Mouse (Mus musculus) liver, embryonic 16.5 days (tissue): Measurements from ENCODE around the gene Sinhcaf. TPM values are rescaled to one million over a fixed set of nuclear protein-coding genes. Genes with fewer than 3 reads are reported as not detected.

Experiments used
- ATAC-seq: fragments of 200-750 bp; cut with Nextera tagmentation; 2 replicates; pipeline ENCODE4 v1.8.0; 2017; ENCODE audit warnings: low read depth, mild to moderate bottlenecking, moderate number of reproducible peaks, moderate library complexity
- H3K27ac ChIP-seq: fragments of 300-500 bp; sonication (generic); 2 replicates; pipeline ENCODE4 v1.5.1; 2014; ENCODE audit warnings: mild to moderate bottlenecking, low read length
- H3K27me3 ChIP-seq: fragments of 300-500 bp; sonication (generic); 2 replicates; pipeline ENCODE4 v1.6.1; 2014; ENCODE audit warnings: low read depth, low read length, mixed read lengths; ENCODE audit not compliant: control insufficient read depth, insufficient read depth
- H3K36me3 ChIP-seq: fragments of 300-500 bp; sonication (generic); 2 replicates; pipeline ENCODE4 v1.6.1; 2014; ENCODE audit warnings: mild to moderate bottlenecking; ENCODE audit not compliant: control insufficient read depth, insufficient read depth
- H3K4me1 ChIP-seq: fragments of 300-500 bp; sonication (generic); 2 replicates; pipeline ENCODE4 v1.6.1; 2014; ENCODE audit warnings: low read depth, low read length, mixed read lengths; ENCODE audit not compliant: control insufficient read depth
- H3K4me2 ChIP-seq: fragments of 300-500 bp; sonication (generic); 2 replicates; pipeline ENCODE4 v1.6.1; 2014; ENCODE audit warnings: low read depth, low read length, mixed read lengths
- H3K4me3 ChIP-seq: fragments of 300-500 bp; sonication (generic); 2 replicates; pipeline ENCODE4 v1.5.1; 2014; ENCODE audit warnings: low read depth, mild to moderate bottlenecking, low read length
- H3K9ac ChIP-seq: fragments of 300-500 bp; sonication (generic); 2 replicates; pipeline ENCODE4 v1.6.1; 2014; ENCODE audit warnings: low read depth, low read length
- H3K9me3 ChIP-seq: fragments of 300-500 bp; sonication (generic); replicated peaks from 2 replicates; pipeline ENCODE4 v1.6.1; 2016; ENCODE audit warnings: low read length; ENCODE audit not compliant: control insufficient read depth
- WGBS: fragments of 180-500 bp; shearing (Covaris S2); extraction: QIAGEN DNeasy Blood & Tissue Kit; methylation state at CpG from one replicate; pipeline ENCODE4 v1.1.7; 2014; ENCODE audit not compliant: insufficient replicate concordance; 5-methylcytosine and 5-hydroxymethylcytosine counted together
- polyA plus RNA-seq: library from polyadenylated mRNA; unstranded; fragments of >200 nt; fragmentation: Nextera tagmentation; extraction: Ambion mirVana; gene quantifications from 2 replicates; pipeline ENCODE4 v1.2.1, GENCODE M21; 2015

Gene Sinhcaf
- polyA plus RNA-seq, 1 experiment from 2014 or later: 11.8 TPM

DNA sequence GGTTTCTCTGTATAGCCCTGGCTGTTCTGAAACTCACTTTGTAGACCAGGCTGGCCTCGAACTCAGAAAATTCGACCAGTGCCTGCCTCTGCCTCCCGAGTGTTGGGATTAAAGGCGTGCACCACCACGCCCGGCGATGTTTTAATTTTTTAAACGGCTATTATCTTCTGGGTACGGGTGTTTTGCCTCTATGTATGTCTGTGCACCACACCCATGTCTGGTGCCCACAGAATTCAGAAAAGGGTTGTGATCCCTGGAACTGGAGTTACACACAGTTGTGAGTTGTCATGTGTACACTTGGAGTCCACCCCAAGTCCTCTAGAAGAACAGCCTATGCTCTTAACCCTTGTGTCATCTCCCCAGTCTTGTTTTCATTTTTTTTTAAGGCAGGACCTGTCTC is 39.3 kb downstream of the Sinhcaf start:
- no peak overlapping the region for H3K9ac ChIP-seq
- H3K27ac ChIP-seq: no peak overlapping the region
- H3K4me1 ChIP-seq: no peaks in the 10 kb centered on the region
- no peak overlapping the region for H3K4me2 ChIP-seq
- WGBS: 44% methylated on average over 9 of the region's 9 CpGs
- H3K4me3 ChIP-seq: no peak overlapping the region
- ATAC-seq: no peak
- no peaks in the 10 kb centered on the region for H3K27me3 ChIP-seq
- H3K9me3 ChIP-seq: no peaks in the 10 kb centered on the region
- no peaks in the 10 kb centered on the region for H3K36me3 ChIP-seq

DNA sequence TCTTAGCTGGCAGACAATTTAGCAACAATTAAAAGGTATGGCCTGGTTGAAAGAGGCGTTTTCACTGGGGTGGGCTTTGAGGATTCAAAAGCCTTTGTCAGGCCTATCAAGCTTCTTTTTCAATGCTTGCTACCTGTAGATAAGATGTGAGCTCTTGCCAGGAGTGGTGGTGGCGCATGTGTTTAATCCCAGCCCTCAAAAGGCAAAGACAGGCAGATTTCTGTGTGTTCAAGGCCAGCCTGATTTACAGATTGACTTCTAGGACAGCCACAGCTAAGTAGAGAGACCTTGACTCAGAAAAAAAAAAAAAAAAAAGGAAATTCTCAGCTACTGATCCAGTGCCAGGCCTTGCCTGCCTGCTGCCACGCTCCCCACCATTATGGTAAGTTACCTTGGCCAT is 43.5 kb downstream of the Sinhcaf start:
- 43% methylated on average over 3 of the region's 3 CpGs for WGBS
- Histone ChIP-seq H3K4me3 (no peak overlapping the region), H3K4me2 (no peak overlapping the region), H3K9ac (no peak overlapping the region), H3K36me3 (no peaks in the 10 kb centered on the region), H3K4me1 (no peaks in the 10 kb centered on the region), H3K9me3 (no peaks in the 10 kb centered on the region), H3K27ac (no peak overlapping the region), H3K27me3 (no peaks in the 10 kb centered on the region)
- ATAC-seq: no peak

DNA sequence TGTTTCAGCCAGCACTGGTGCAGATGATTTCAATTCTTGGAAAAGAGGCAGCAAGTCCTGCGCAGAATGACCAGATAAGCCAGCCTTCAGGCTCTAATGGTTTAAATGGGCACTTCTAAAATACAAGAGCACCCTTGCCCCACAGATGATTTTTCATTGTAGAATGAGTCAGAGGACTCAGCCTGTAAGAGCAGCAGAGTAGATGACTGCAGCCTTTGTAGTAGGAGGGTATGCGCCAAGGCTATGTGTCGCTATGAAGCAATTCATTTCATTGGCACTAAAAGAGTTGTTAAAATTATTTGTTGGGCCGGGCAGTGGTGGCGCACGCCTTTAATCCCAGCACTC is 49.8 kb downstream of the Sinhcaf start:
- H3K27ac ChIP-seq: peak overlapping the region; percentile 81
- peak overlapping the region; percentile 78 for H3K9ac ChIP-seq
- whole genome bisulfite sequencing: 47% methylated on average over 6 of the region's 6 CpGs
- H3K4me1 ChIP-seq: peaks cover 14% of the 10 kb centered on the region
- peak; percentile 9; the same call in 1 of the 2 replicates for ATAC-seq
- H3K27me3 ChIP-seq: no peaks in the 10 kb centered on the region
- H3K36me3 ChIP-seq: no peaks in the 10 kb centered on the region
- H3K9me3 ChIP-seq: no peaks in the 10 kb centered on the region
- peak overlapping the region; percentile 92 for H3K4me2 ChIP-seq
- peak overlapping the region; percentile 83 for H3K4me3 ChIP-seq

DNA sequence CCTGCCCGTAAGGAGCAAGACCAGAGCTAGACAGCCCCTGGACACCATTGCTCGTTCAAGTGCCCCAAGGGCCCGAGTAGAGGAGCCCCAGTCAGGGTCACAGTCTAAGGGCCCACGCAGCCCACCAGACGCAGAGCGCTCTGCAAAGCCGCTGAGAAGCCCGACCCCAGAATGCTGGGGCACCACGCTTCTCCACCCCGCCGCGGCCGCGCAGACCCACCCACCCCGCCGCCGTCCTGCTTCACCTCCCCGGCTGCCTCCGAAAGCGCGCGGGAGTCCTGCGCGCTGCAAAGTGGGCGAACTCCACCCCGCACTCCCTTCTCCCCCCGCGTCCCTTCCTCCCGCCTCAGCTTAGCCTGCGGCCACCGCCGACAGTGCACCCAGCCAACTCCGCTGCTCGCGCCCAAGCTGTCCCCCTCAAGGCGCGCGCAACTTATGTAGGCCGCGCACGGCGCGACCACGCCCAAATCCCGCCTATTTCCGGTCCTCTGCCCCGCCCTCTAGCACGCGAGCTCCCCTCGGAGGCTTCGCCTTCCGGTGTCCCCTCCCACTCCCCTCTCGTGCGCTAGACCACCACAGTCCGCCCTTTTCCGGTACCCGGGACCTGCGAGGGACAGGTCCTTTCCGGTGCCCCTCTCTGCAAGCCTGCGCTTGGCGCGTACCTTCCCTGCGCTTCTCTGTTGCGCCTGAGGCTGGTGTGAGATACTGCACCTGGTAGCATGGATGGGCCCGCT is 50.3 kb downstream of the Sinhcaf start, which contains the start of gene Caprin2:
TSS of gene Caprin2 (minus strand) at position 465 of the 734 bp plus-strand sequence.
- H3K36me3 ChIP-seq: no peaks in the 10 kb centered on the region
- ATAC-seq: peak; percentile 98
- H3K9me3 ChIP-seq: no peaks in the 10 kb centered on the region
- peaks cover 14% of the 10 kb centered on the region for H3K4me1 ChIP-seq
- peak within 1 kb of the TSS; percentile 92 for H3K4me2 ChIP-seq
- H3K4me3 ChIP-seq: peak within 1 kb of the TSS; percentile 83
- H3K27ac ChIP-seq: peak within 1 kb of the TSS; percentile 81
- under 1% methylated on average over 63 of the region's 65 CpGs for WGBS
- H3K27me3 ChIP-seq: no peaks in the 10 kb centered on the region
- H3K9ac ChIP-seq: peak within 1 kb of the TSS; percentile 78

DNA sequence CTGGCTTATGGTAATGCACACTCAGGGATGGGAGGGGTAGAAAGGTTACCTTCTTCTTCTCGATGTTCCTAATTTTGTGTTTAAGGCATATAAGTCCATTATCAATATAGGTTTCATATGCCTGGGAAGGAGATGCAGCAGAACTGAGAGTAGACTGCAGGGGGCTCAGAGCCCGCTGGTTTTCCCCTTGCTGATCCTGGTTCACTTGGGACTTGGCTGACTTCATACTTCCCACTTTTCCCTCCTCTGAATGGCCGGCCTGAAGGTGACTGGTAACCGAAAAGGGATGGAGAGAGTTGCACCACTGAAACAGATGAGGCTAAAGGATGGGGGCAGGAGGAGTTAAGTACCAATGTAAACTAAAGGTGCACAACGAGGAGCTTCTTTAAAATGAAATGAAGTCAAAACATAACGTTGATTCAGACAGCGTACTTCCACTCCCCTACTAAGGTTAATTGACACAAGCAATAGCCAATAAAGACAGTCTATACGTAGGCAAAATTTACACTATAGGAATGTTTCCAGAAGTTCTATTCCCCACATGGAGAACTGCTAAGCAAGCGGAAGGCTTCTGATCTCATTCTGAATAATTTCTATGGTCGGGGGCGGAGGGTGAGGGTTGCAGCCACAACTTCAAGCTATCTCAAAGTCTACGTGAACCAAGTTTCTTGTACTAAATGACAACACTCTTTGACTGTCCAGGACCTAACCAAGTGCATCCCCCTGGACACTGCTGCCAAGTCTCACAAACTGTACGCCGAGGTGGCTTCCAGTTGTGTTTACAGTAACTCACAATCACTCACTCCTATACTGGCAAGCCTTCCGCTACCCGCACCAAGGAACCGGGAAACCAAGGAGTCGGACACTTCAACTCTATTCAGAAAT is 51.1 kb downstream of the Sinhcaf start:
- Histone ChIP-seq H3K4me3 (peak overlapping the region; percentile 83), H3K9ac (peak overlapping the region; percentile 78), H3K4me2 (peak overlapping the region; percentile 92), H3K36me3 (no peaks in the 10 kb centered on the region), H3K27ac (no peak overlapping the region; the same call in 1 of the 2 replicates), H3K4me1 (peaks cover 14% of the 10 kb centered on the region), H3K9me3 (no peaks in the 10 kb centered on the region), H3K27me3 (no peaks in the 10 kb centered on the region)
- 8% methylated on average over 18 of the region's 18 CpGs for WGBS
- no peak for ATAC-seq

DNA sequence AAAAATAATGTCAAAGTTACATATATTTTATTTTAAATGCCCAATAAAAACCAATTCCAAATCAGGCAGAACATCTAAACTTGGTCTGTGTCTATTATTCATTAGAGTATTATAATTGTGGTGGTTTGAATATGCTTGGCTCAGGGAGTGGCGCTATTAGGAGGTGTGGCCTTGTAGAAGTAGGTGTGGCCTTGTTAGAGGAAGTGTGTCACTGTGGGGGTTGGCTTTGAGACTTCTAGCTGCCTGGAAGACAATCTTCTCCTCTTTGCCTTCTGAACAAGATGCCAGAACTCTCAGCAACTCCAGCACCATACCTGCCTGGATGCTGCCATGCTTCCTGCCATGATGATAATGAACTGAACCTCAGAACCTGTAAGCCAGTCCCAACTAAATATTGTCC is 72.4 kb downstream of the Sinhcaf start:
- H3K27ac ChIP-seq: no peak overlapping the region
- ATAC-seq: no peak
- no peak overlapping the region for H3K9ac ChIP-seq
- H3K9me3 ChIP-seq: no peaks in the 10 kb centered on the region
- no peaks in the 10 kb centered on the region for H3K4me1 ChIP-seq
- no peak overlapping the region for H3K4me2 ChIP-seq
- H3K36me3 ChIP-seq: no peaks in the 10 kb centered on the region
- no peak overlapping the region for H3K4me3 ChIP-seq
- WGBS: 73% methylated on average over 1 of the region's 1 CpGs
- no peaks in the 10 kb centered on the region for H3K27me3 ChIP-seq

Other genes starting within 250 kb of the Sinhcaf start
- 6.0 and 7.1 TPM in 2 replicates for gene Ipo8, start 115.0 kb downstream of the Sinhcaf start, polyA plus RNA-seq
- 3.9 and 4.1 TPM in 2 replicates for gene Caprin2, start 50.2 kb downstream of the Sinhcaf start, polyA plus RNA-seq
- 4.5 TPM in 2 replicates for gene Dennd5b, start 155.2 kb upstream of the Sinhcaf start, polyA plus RNA-seq
- not detected in 2 replicates for gene Gm10203, start 183.7 kb upstream of the Sinhcaf start, polyA plus RNA-seq
- gene Etfbkmt, start 193.4 kb upstream of the Sinhcaf start, polyA plus RNA-seq: 13.3 and 15.7 TPM in 2 replicates
- 7.3 and 8.3 TPM in 2 replicates for gene Amn1, start 242.2 kb upstream of the Sinhcaf start, polyA plus RNA-seq